Mouse (Mus musculus) CH12.LX (cell line): ENCODE measurements around the gene Pithd1.

ENCODE experiments used
- CTCF ChIP-seq, 2 experiments: IDR thresholded peaks in 1 of 2; conservative IDR thresholded peaks in 1 of 2; 2 replicates each; pipeline ENCODE4 v1.5.1; 2011 to 2012; ENCODE audit warnings: low read depth in 2 of 2, low read length in 2 of 2, improper control_type of control experiment in 1 of 2, inconsistent platforms in 1 of 2, mild to moderate bottlenecking in 1 of 2, moderate library complexity in 1 of 2
- EP300 ChIP-seq: IDR thresholded peaks from 2 replicates; pipeline ENCODE4 v1.6.1; 2011; ENCODE audit warnings: low read length, improper control_type of control experiment
- KAT2A ChIP-seq: IDR thresholded peaks from 2 replicates; pipeline ENCODE4 v1.6.1; 2012; ENCODE audit warnings: low read length, improper control_type of control experiment, inconsistent platforms; ENCODE audit not compliant: insufficient replicate concordance
- NELFE ChIP-seq: IDR thresholded peaks from 2 replicates; pipeline ENCODE4 v1.6.1; 2011; ENCODE audit warnings: low read depth, low read length, improper control_type of control experiment
- POLR2AphosphoS2 ChIP-seq: IDR thresholded peaks from 2 replicates; pipeline ENCODE4 v1.6.1; 2011; ENCODE audit warnings: low read depth, low read length, improper control_type of control experiment
- SMC3 ChIP-seq: IDR thresholded peaks from 2 replicates; pipeline ENCODE4 v1.6.1; 2011; ENCODE audit warnings: low read depth, low read length, improper control_type of control experiment
- USF1 ChIP-seq: IDR thresholded peaks from 2 replicates; pipeline ENCODE4 v1.6.1; 2014; ENCODE audit warnings: low read depth, mild to moderate bottlenecking, inconsistent platforms, low read length, improper control_type of control experiment
- ZMIZ1 ChIP-seq: IDR thresholded peaks from 2 replicates; pipeline ENCODE4 v1.6.1; 2012; ENCODE audit warnings: low read depth, mild to moderate bottlenecking, inconsistent platforms, low read length, improper control_type of control experiment
- ZNF384 ChIP-seq: IDR thresholded peaks from 2 replicates; pipeline ENCODE4 v1.6.1; 2012; ENCODE audit warnings: low read depth, low read length, improper control_type of control experiment, inconsistent platforms

GRCm38 (mm10) chr4:136035078-136035477 lies 48.0 kb upstream of the Pithd1 start:
- no peak for TF ChIP-seq USF1
- TF ChIP-seq ZMIZ1 = no peak
- no peak for TF ChIP-seq POLR2AphosphoS2
- TF ChIP-seq CTCF (conservative IDR thresholded peaks at IDR 0.05 in 1 of 2, IDR thresholded peaks at IDR 0.05 in 1 of 2; ENCODE audit: low read depth in 2 of 2, low read length in 2 of 2) = no peak
- no peak for TF ChIP-seq KAT2A
- peak; percentile 72 for TF ChIP-seq ZNF384
- TF ChIP-seq EP300 = no peak
- no peak for TF ChIP-seq NELFE
- no peak for TF ChIP-seq SMC3
